Mouse (Mus musculus) cerebral cortex, adult 2 months (tissue): ENCODE results near the gene Edrf1.

Experiments used
- WGBS: fragments of 180-500 bp; shearing (Covaris S2); methylation state at CpG from one replicate; pipeline ENCODE4 v1.1.7; 2018; 5-methylcytosine and 5-hydroxymethylcytosine counted together

The Edrf1 gene

GRCm38 (mm10) chr7:133637361-133638305 lies at the start of gene Edrf1:
TSS of gene Edrf1 (plus strand) at chr7:133637543.
- under 1% methylated on average over 81 of the region's 81 CpGs for WGBS

GRCm38 (mm10) chr7:133591750-133592149 lies 45.6 kb upstream of the Edrf1 start:
- WGBS, result 73% methylated on average over 1 of the region's 1 CpGs

GRCm38 (mm10) chr7:133600558-133600957 lies 36.8 kb upstream of the Edrf1 start:
- 59% methylated on average over 1 of the region's 1 CpGs for WGBS

GRCm38 (mm10) chr7:133602058-133602457 lies 35.3 kb upstream of the Edrf1 start, which contains the start of gene Tex36:
TSS of gene Tex36 (minus strand) at chr7:133602158.
- WGBS, result 84% methylated on average over 2 of the region's 2 CpGs

GRCm38 (mm10) chr7:133603156-133603555 lies 34.2 kb upstream of the Edrf1 start:
- WGBS, result 89% methylated on average over 2 of the region's 2 CpGs

GRCm38 (mm10) chr7:133604427-133605081 lies 32.8 kb upstream of the Edrf1 start:
- 89% methylated on average over 13 of the region's 13 CpGs for WGBS

- WGBS, result 48% methylated on average over 5 of the region's 5 CpGs
Measured at GRCm38 (mm10) chr7:133607331-133607730, 30.0 kb upstream of the Edrf1 start.

GRCm38 (mm10) chr7:133607883-133608575 lies 29.3 kb upstream of the Edrf1 start:
- 59% methylated on average over 13 of the region's 13 CpGs for WGBS

- WGBS, result 32% methylated on average over 13 of the region's 13 CpGs
Measured at GRCm38 (mm10) chr7:133608631-133609340, 28.6 kb upstream of the Edrf1 start.

GRCm38 (mm10) chr7:133609585-133609984 lies 27.8 kb upstream of the Edrf1 start:
- whole genome bisulfite sequencing, result 27% methylated on average over 8 of the region's 8 CpGs

- 70% methylated on average over 2 of the region's 2 CpGs for WGBS
Measured at GRCm38 (mm10) chr7:133612981-133613380, 24.4 kb upstream of the Edrf1 start.

GRCm38 (mm10) chr7:133620721-133621120 lies 16.6 kb upstream of the Edrf1 start:
- 20% methylated on average over 11 of the region's 11 CpGs for WGBS

- WGBS, result 91% methylated on average over 5 of the region's 5 CpGs
Measured at GRCm38 (mm10) chr7:133623226-133623625, 14.1 kb upstream of the Edrf1 start.

GRCm38 (mm10) chr7:133627184-133627936 lies 10.0 kb upstream of the Edrf1 start:
- 60% methylated on average over 14 of the region's 14 CpGs for WGBS

- WGBS, result 69% methylated on average over 5 of the region's 5 CpGs
Measured at GRCm38 (mm10) chr7:133630821-133631220, 6.5 kb upstream of the Edrf1 start.

GRCm38 (mm10) chr7:133632476-133632875 lies 4.9 kb upstream of the Edrf1 start:
- 15% methylated on average over 2 of the region's 2 CpGs for WGBS

- 54% methylated on average over 12 of the region's 12 CpGs for WGBS
Measured at GRCm38 (mm10) chr7:133634932-133635650, 2.3 kb upstream of the Edrf1 start.

- WGBS, result under 1% methylated on average over 21 of the region's 21 CpGs
Measured at GRCm38 (mm10) chr7:133636738-133637352, 498 bp upstream of the Edrf1 start.

GRCm38 (mm10) chr7:133638306-133638705 lies 963 bp downstream of the Edrf1 start:
- WGBS, result 4% methylated on average over 13 of the region's 13 CpGs

- WGBS, result 49% methylated on average over 13 of the region's 13 CpGs
Measured at GRCm38 (mm10) chr7:133638821-133639220, 1.5 kb downstream of the Edrf1 start.
